Mouse (Mus musculus) liver, embryonic 16.5 days (tissue): ENCODE data around the gene Med12l. TPM values are rescaled to one million over a fixed set of nuclear protein-coding genes. Genes with fewer than 3 reads are reported as not detected.

Experiments used
- ATAC-seq: fragments of 200-750 bp; cut with Nextera tagmentation; 2 replicates; pipeline ENCODE4 v1.8.0; 2017; ENCODE audit warnings: low read depth, mild to moderate bottlenecking, moderate number of reproducible peaks, moderate library complexity
- H3K27ac ChIP-seq: fragments of 300-500 bp; sonication (generic); 2 replicates; pipeline ENCODE4 v1.5.1; 2014; ENCODE audit warnings: mild to moderate bottlenecking, low read length
- H3K27me3 ChIP-seq: fragments of 300-500 bp; sonication (generic); 2 replicates; pipeline ENCODE4 v1.6.1; 2014; ENCODE audit warnings: low read depth, low read length, mixed read lengths; ENCODE audit not compliant: control insufficient read depth, insufficient read depth
- H3K36me3 ChIP-seq: fragments of 300-500 bp; sonication (generic); 2 replicates; pipeline ENCODE4 v1.6.1; 2014; ENCODE audit warnings: mild to moderate bottlenecking; ENCODE audit not compliant: control insufficient read depth, insufficient read depth
- H3K4me1 ChIP-seq: fragments of 300-500 bp; sonication (generic); 2 replicates; pipeline ENCODE4 v1.6.1; 2014; ENCODE audit warnings: low read depth, low read length, mixed read lengths; ENCODE audit not compliant: control insufficient read depth
- H3K4me2 ChIP-seq: fragments of 300-500 bp; sonication (generic); 2 replicates; pipeline ENCODE4 v1.6.1; 2014; ENCODE audit warnings: low read depth, low read length, mixed read lengths
- H3K4me3 ChIP-seq: fragments of 300-500 bp; sonication (generic); 2 replicates; pipeline ENCODE4 v1.5.1; 2014; ENCODE audit warnings: low read depth, mild to moderate bottlenecking, low read length
- H3K9ac ChIP-seq: fragments of 300-500 bp; sonication (generic); 2 replicates; pipeline ENCODE4 v1.6.1; 2014; ENCODE audit warnings: low read depth, low read length
- H3K9me3 ChIP-seq: fragments of 300-500 bp; sonication (generic); replicated peaks from 2 replicates; pipeline ENCODE4 v1.6.1; 2016; ENCODE audit warnings: low read length; ENCODE audit not compliant: control insufficient read depth
- WGBS: fragments of 180-500 bp; shearing (Covaris S2); extraction: QIAGEN DNeasy Blood & Tissue Kit; methylation state at CpG from one replicate; pipeline ENCODE4 v1.1.7; 2014; ENCODE audit not compliant: insufficient replicate concordance; 5-methylcytosine and 5-hydroxymethylcytosine counted together
- polyA plus RNA-seq: library from polyadenylated mRNA; unstranded; fragments of >200 nt; fragmentation: Nextera tagmentation; extraction: Ambion mirVana; gene quantifications from 2 replicates; pipeline ENCODE4 v1.2.1, GENCODE M21; 2015

Med12l gene
- 0.37 and 0.73 TPM in 2 replicates for polyA plus RNA-seq

- H3K9me3 ChIP-seq = no peaks in the 10 kb centered on the region
- under 1% methylated on average over 69 of the region's 69 CpGs for WGBS
- peak within 1 kb of the TSS; percentile 73 for H3K4me2 ChIP-seq
- peak; percentile 59 for ATAC-seq
- no peaks in the 10 kb centered on the region; the same call in none of the 2 replicates for H3K4me1 ChIP-seq
- H3K9ac ChIP-seq = peak within 1 kb of the TSS; percentile 24; the same call in 1 of the 2 replicates
- H3K36me3 ChIP-seq = no peaks in the 10 kb centered on the region
- H3K4me3 ChIP-seq = peak within 1 kb of the TSS; percentile 61
- H3K27me3 ChIP-seq = peaks cover 54% of the 10 kb centered on the region
- no peak within 1 kb of the TSS for H3K27ac ChIP-seq
These were observed at the start of gene Med12l for GRCm38 (mm10) chr3:59005271-59005995. Med12l (plus strand) TSS chr3:59005825.

DNA sequence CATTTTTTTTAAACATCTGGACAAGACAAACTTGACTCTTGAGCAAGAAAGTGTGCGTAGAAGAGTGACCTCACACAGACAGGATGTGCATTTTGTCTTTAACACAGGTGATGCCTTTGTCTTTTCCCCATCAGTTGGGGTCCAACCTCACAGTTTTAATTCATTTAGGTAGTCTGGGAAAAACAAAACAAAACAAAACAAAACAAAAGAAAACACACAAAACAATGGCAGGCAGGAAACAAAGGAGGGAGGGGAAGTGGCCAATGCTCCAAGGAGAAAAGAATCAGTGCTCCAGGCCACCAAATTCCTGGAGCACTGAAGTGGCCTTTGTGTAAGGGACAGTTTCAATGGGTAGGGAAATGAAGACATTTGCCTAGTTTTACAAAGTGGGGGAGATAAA, 44.5 kb upstream of the Med12l start:
- Histone ChIP-seq H3K9me3 (no peaks in the 10 kb centered on the region), H3K4me1 (no peaks in the 10 kb centered on the region), H3K4me3 (no peak overlapping the region), H3K9ac (no peak overlapping the region), H3K27me3 (no peaks in the 10 kb centered on the region), H3K27ac (no peak overlapping the region), H3K4me2 (no peak overlapping the region), H3K36me3 (no peaks in the 10 kb centered on the region)
- ATAC-seq = no peak
- 75% methylated on average over 1 of the region's 1 CpGs for WGBS

GRCm38 (mm10) chr3:58977413-58977812, 28.2 kb upstream of the Med12l start:
- H3K4me3 ChIP-seq = no peak overlapping the region
- H3K9me3 ChIP-seq = no peaks in the 10 kb centered on the region
- no peak overlapping the region for H3K9ac ChIP-seq
- H3K4me2 ChIP-seq = no peak overlapping the region
- ATAC-seq = no peak
- H3K27ac ChIP-seq = no peak overlapping the region
- no peaks in the 10 kb centered on the region for H3K27me3 ChIP-seq
- H3K36me3 ChIP-seq = no peaks in the 10 kb centered on the region
- no peaks in the 10 kb centered on the region for H3K4me1 ChIP-seq
- WGBS = 18% methylated on average over 1 of the region's 1 CpGs

- Histone ChIP-seq H3K36me3 (no peaks in the 10 kb centered on the region), H3K4me1 (no peaks in the 10 kb centered on the region; the same call in 1 of the 2 replicates), H3K27ac (no peak overlapping the region), H3K4me3 (no peak overlapping the region), H3K27me3 (no peaks in the 10 kb centered on the region), H3K9ac (no peak overlapping the region), H3K9me3 (no peaks in the 10 kb centered on the region), H3K4me2 (no peak overlapping the region)
- WGBS = 64% methylated on average over 7 of the region's 7 CpGs
- no peak for ATAC-seq
These were observed 27.6 kb upstream of the Med12l start for GRCm38 (mm10) chr3:58977906-58978622.

DNA sequence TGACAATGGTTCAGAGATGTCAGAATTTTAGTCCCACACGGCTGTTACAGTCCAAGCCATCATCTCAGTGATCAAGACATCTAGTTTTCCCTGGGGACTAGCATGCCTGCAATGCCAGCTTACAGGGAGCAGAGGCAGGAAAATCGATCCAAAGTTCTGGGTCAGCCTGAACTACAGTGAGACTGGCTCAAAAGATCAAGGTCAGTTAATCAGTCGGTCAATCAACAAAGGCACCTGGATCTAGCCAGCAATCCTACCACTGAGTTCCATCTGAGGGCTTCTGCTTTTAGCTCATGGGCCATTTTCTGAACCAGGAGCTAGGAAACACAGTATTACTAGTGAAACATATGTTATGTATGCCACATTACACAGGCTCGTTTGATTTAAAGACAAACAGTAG, 25.0 kb upstream of the Med12l start:
- Histone ChIP-seq H3K4me2 (no peak overlapping the region), H3K4me3 (no peak overlapping the region), H3K36me3 (no peaks in the 10 kb centered on the region), H3K27me3 (no peaks in the 10 kb centered on the region), H3K9me3 (no peaks in the 10 kb centered on the region), H3K4me1 (no peaks in the 10 kb centered on the region; the same call in 1 of the 2 replicates), H3K27ac (no peak overlapping the region), H3K9ac (no peak overlapping the region)
- ATAC-seq = no peak
- WGBS = 44% methylated on average over 4 of the region's 4 CpGs

DNA sequence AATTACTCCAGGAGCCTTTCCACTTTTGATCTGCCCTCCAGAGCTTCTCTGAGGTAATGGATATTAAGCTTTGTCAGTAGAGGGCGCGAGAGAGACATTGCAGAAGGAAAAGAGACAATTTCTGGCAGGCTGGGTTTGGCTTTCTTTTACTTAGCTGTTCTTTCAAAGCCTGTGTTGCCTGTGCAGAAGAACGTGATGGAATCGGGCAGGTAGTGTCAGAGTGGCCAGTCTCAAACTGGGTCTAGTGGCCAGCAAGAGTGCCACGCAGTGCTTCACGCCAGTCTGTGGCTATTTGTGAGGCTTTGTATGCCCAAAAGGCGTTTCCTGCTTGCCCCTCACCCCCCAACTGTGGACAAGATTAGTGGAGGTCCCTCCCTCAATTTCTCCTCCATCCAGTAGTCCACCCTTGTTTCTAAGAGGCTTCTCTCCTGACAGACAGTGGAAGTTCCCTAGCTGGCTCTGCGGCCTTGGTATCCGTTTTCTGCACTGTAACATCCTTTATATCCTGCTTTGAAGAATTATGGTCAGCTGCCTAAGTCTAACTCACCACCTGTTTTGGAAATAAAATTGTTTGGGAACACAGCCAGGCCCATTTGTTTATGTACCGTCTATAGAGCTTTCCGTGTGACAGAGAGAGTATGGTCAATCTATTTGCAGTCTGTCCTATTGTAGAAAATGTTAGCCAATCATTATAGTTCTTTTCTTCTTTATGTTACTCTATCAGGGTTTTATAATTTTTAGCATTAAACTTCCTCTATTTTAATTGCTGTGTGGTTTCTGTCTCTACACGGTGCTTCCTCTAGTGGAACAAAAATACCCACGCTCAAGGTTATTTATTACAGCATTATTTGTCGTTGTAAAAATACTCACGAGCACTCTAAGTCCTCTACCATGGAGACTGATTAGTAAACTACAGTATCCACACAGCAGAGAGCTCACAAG, 22.5 kb upstream of the Med12l start:
- Histone ChIP-seq H3K4me1 (no peaks in the 10 kb centered on the region; the same call in 1 of the 2 replicates), H3K36me3 (no peaks in the 10 kb centered on the region), H3K4me2 (peak overlapping the region; percentile 36; the same call in 1 of the 2 replicates), H3K27ac (no peak overlapping the region), H3K9ac (no peak overlapping the region), H3K4me3 (no peak overlapping the region), H3K27me3 (no peaks in the 10 kb centered on the region; the same call in 1 of the 2 replicates), H3K9me3 (no peaks in the 10 kb centered on the region)
- ATAC-seq = no peak
- 14% methylated on average over 15 of the region's 15 CpGs for WGBS

DNA sequence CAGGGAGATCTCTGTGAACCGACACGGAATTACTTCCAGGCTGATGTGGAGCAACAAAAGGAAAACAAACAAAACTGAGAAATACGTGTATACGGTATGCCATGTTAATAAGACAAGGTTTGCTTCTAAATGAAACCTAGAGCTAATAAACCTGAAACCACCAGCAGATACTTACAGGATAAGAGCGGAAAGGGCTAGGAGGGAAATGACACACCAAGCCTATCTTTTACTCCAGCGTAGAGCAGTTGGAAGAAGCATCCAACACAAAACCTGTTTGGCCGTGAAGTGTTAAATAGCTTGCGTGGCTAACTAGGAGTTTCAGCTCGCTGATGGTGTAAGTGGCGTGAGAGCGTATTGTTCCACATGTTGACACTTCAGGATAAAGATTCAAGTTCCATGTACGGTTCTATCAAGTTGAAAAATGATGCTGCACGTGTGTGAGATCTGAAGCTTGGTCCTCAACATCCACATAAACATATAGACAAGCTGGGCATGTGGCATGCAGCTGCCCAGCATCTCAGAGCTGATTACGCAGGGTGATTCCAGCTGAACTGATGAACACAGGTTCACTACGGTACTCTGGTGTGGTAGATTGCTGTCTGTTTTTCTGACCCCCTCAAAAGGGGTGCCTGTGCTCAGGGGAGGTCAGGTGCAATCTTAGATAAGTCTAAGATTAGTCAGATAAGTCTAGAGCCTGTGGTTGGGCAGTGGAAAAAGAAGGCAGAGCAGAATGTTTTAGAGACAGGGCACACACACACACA, 21.6 kb upstream of the Med12l start:
- no peak overlapping the region for H3K9ac ChIP-seq
- no peaks in the 10 kb centered on the region; the same call in 1 of the 2 replicates for H3K27me3 ChIP-seq
- H3K27ac ChIP-seq = no peak overlapping the region
- 42% methylated on average over 15 of the region's 15 CpGs for WGBS
- no peaks in the 10 kb centered on the region; the same call in 1 of the 2 replicates for H3K4me1 ChIP-seq
- no peaks in the 10 kb centered on the region for H3K9me3 ChIP-seq
- no peak overlapping the region for H3K4me3 ChIP-seq
- no peak overlapping the region for H3K4me2 ChIP-seq
- H3K36me3 ChIP-seq = no peaks in the 10 kb centered on the region
- ATAC-seq = no peak

DNA sequence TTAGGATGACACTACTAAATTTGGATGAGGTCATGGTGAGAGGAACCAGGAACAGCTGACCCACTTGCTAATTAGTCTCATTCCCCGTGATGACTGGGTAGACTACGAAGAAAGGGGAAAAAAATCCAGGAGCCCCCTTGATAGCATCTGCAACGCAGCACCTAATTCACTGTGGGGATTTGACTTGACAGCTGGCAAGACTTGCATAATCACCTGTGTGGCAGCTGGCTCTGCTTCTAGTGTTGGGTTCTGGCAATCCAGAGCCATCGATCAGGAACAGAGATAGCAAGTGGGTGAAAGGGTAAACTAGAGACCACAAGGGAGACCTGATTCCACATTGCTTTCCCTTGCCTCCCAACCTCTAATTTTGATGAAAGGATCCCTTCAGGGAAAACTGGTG, 19.8 kb upstream of the Med12l start:
- 41% methylated on average over 4 of the region's 4 CpGs for WGBS
- no peak overlapping the region for H3K4me3 ChIP-seq
- no peak overlapping the region for H3K27ac ChIP-seq
- no peak for ATAC-seq
- H3K36me3 ChIP-seq = no peaks in the 10 kb centered on the region
- no peak overlapping the region for H3K4me2 ChIP-seq
- no peaks in the 10 kb centered on the region for H3K9me3 ChIP-seq
- H3K27me3 ChIP-seq = no peaks in the 10 kb centered on the region; the same call in 1 of the 2 replicates
- H3K4me1 ChIP-seq = no peaks in the 10 kb centered on the region; the same call in 1 of the 2 replicates
- H3K9ac ChIP-seq = no peak overlapping the region
